Mouse (Mus musculus): ENCODE measurements around the gene Ssna1.

Ssna1 gene

GRCm38 (mm10) chr2:25271827-25272511 lies at the start of gene Ssna1, which contains the start of gene Anapc2:
Gene Ssna1 (minus strand): TSS chr2:25272438.
Gene Anapc2 (plus strand): TSS chr2:25272478.
- WGBS, result under 1% methylated on average over 55 of the region's 55 CpGs

GRCm38 (mm10) chr2:25320084-25320483 lies 47.8 kb upstream of the Ssna1 start:
- WGBS, result 23% methylated on average over 2 of the region's 2 CpGs

DNA sequence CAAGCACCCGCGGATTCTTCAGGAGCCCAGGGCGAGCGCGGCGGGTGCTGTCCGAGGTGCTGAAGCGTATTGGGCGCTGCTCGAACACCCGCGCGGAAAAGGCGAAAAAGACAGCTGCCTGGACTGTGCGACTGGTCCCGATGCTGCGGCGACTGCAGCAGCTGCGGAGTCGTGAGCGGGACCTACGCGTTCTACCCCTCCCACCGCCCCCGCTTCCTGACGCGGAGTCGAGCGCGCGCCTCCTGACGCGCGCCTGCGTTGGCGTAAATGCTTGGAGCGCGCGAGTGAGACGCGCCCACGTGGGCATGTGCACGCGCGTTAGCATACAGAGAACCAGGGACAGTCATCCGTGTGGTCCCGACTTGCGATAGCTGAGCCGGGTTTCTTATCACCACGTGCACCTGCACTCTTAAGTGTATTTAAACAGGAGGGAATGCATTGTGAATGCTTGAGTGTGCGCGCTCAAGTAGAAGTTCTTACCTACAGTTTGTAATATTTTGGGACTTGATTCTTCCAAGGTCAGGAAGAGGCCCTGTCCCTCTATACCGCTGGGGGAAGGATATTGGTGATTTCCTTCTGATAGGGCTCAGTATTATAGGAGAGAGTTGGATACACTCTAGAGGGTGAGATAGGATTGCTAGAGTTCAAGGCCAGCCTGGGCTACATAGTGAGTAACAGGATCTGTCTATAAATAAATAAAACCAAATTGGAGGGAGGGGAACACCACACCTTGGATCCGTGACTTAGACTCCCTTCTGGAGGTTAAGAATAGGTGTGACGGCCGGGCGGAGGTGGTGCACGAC lies 46.9 kb upstream of the Ssna1 start, which contains the start of gene Grin1:
Gene Grin1 (minus strand): TSS at position 217 of the 803 bp plus-strand sequence.
- WGBS, result 8% methylated on average over 58 of the region's 58 CpGs

GRCm38 (mm10) chr2:25318119-25318966 lies 46.1 kb upstream of the Ssna1 start:
- WGBS, result 3% methylated on average over 31 of the region's 31 CpGs

DNA sequence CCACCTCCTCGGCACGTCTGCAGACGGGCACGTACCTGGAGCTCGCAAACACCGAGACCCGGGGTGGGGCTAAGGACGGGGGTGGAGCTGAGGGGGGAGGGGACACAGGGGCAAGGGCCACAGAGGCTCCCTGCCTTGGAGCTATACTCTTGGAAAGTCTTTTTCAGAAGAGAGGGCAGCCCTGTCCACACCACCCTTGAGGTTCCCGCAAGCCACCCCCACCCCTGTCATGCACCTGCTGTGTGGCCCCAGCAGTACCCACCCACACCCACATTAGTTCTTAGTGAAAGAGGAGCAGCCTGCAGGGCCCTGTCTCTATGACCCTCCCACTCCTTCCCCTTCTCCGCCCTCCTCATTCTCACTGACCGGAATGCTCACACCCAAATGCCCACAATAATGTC lies 39.3 kb upstream of the Ssna1 start:
- WGBS, result 9% methylated on average over 11 of the region's 11 CpGs

DNA sequence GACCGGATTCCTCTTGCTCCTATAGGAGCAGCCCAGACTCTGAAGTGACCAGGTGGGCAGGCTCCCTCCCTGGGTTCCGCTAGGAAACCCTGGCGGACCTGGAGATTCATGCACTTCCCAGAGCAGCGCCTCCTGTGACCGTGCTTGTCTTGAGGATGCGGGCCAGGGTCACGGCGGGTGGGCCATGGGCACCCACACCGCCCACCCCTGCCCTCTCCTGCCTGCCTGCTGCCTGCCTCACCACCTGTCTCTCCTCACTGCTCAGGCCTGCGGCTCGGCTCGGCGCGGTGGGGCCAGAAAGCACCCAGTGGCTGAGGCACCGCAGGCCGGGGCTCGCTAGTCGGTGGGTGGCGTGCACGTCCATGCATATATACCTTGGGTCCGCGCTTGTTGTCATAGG lies 38.7 kb upstream of the Ssna1 start:
- 23% methylated on average over 22 of the region's 22 CpGs for WGBS

DNA sequence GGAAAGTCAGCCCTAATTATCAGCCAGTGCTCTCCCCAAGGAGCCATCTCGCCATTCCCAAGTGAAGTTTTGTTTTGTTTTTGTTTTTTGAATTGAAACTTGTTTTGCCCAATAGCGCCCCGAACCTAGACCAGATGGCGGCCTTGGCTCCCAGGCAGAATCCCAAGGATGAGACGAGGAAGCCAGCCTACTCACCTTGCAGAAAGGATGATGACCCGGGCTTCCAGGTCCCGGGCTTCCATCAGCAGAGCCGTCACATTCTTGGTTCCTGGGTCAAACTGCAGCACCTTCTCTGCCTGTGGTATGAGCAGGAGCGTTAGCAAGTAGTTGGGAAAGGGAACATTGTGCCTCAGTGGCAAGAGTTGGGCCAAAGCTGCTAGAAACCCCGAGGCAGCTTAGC lies 37.9 kb upstream of the Ssna1 start:
- 51% methylated on average over 10 of the region's 10 CpGs for WGBS

- WGBS, result 42% methylated on average over 14 of the region's 14 CpGs
Measured at GRCm38 (mm10) chr2:25305587-25306359, 33.5 kb upstream of the Ssna1 start.

- WGBS, result 5% methylated on average over 45 of the region's 45 CpGs
Measured at GRCm38 (mm10) chr2:25304657-25305541, 32.7 kb upstream of the Ssna1 start.

DNA sequence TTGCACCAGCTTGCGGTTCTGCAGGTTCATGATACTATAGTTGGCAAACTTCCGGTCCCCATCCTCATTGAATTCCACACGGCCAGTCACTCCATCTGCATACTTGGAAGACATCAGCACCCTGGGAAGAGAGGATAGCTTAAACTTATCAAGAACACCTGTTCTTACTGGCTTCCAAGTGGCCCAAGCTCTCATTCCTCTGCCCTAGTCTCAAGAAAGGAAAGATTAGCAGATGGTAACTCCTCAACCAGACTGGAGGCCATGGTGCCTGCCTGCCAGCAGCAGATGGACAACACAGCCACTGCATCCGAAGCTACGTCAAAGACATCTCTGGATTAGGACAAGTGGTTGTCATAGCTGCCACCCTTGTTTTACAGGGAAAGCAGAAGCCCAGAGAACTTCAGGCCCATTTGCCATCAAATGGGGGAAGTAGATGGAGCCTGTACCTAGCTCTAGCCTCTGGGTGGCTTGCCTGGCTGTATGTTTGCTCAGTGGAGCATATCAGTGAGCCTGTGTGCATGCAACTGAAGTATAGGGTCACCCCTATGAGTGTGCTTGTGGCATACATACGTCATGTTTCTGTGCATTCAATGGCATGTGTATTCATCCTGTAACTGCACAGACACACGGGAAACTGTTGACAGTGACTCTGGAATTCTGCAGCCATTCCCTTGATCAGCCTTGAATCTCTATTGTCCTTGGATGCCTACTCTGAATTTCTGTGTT lies 31.9 kb upstream of the Ssna1 start:
- 42% methylated on average over 7 of the region's 7 CpGs for whole genome bisulfite sequencing

DNA sequence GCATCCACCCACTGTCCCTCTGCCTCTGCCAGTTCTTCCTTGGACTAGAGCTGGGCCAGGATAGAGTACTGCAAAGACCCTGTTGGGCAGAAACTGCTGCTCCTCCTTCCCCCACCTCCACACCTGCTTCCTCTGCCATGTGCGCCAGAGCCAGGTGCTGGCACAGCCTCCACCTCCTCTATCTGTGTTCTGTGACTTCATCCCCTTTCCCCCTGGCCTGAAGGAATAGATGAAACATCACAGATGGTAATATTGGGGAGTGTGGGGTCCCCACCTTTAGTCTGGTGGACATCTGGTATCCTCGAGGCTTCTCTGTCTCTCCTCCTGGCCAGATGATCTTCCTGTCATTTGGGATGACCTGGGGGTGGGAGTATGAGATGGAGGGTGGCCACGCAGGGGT lies 31.2 kb upstream of the Ssna1 start:
- WGBS, result 63% methylated on average over 3 of the region's 3 CpGs

GRCm38 (mm10) chr2:25298046-25298445 lies 25.8 kb upstream of the Ssna1 start:
- 81% methylated on average over 10 of the region's 10 CpGs for WGBS

GRCm38 (mm10) chr2:25297093-25297492 lies 24.9 kb upstream of the Ssna1 start:
- 67% methylated on average over 8 of the region's 8 CpGs for WGBS

GRCm38 (mm10) chr2:25293706-25294105 lies 21.5 kb upstream of the Ssna1 start:
- 69% methylated on average over 9 of the region's 9 CpGs for WGBS

DNA sequence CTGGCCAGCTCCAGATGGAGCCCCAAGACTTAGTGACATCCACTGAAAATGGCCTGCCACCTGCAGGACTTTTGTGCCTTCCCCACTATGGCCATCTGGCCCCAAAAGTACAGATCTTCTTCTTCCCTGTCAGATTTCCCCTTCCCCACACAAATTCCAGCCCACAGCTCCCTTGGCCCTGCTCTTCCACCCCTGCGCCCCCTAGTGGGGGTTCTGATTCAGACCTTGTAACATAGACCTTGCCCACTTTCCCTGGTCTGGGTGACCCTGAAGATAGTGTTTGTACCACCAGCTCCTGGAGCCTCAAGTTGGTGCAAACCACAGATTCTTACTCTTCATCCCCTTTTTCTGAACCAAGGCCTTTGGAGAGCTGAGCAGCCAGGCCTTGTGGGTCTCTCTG lies 20.6 kb upstream of the Ssna1 start:
- WGBS, result 0% methylated on average over 1 of the region's 1 CpGs

- WGBS, result 3% methylated on average over 43 of the region's 43 CpGs
Measured at GRCm38 (mm10) chr2:25292054-25292544, 19.9 kb upstream of the Ssna1 start.

DNA sequence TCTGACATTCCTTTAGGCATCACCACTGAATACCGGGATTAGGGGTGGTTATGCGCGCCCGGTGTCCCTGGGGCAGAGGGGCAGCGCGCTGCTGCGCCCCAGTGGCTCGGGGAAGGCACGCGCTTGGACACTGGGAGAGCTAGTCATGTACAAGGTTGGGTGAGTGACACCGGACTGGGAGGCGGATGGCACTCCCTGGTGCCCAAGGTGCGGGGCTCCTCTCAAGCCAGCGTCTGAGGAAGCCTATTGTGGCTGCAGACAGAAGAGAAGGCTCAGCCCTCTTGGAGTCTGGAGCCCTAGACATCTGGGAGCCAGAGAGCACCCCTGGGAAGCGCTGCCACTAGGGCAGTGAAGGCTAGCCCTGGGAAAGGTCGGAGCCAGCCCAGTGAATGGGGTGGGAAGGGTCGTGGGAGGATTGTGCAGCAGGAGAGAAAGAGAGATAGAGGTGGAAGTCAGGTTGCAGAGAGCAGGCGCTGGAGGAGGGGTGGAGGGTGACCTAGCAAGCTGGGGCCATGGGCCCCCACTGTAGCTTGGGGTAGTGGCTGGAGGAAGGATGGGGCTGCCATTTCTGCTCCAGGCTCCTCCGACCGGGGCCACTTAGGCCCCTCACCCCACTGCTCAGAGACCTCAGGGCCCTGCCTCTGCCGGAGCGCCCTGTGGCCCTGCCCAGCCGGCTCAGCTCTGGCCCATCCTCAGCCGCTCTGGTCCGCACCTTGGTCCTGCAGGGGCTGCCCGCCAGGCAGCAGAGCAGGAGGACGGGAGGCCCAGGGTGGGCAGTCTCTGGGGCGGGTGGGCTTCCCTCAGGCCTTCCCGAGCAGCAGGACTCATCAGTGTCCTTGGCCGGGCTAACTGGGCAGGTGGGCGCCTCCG lies 19.2 kb upstream of the Ssna1 start:
- WGBS, result 23% methylated on average over 32 of the region's 32 CpGs

DNA sequence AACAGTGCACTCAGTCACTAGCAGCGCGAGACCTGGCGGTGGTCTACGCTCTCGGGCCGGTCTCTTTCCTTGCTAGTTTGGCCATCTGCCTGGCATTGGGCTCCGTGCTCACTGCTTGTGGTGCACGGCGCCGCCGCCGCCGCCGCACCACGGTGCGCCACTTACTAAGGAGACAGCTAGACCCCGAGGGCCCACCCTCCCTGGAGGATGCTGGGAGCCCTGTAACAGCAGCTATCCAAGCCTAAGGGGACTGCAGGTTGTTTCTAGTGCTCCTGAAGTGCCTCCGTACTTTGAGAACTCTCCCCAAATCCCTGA lies 18.5 kb upstream of the Ssna1 start:
- WGBS, result under 1% methylated on average over 18 of the region's 18 CpGs
